14 mouse cellular contexts compared by ENCODE assay signal in the genomic region with DNA sequence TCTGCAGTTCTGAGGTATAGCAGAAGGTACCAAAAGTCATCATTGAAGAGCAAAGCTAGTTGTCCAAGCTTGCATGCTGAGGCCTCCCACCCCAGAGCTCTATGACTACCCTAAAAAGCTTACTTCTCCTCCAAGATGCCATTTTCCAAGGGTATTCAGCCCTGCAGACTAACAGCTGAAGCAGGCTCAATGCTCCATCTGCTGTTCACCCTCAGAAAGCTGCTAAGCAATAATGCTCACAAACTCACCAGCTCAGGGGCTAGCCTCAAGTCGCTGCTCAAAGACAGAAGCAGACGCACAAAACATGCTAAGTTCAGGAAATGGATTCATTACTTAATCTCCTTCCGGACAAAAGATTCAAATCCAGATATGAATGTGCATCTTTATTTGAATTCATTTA.
DNase-seq lines count a peak whose midpoint lies in the region; ATAC-seq and TF ChIP-seq lines count a peak whose summit lies in the region.
"Had no signal": no experiment of that assay in that cellular context is flagged by ENCODE, and none has a peak within 500 bp of the region (broad histone marks: within the 10 kb centered on the region; RNA-seq: fewer than 3 reads in every experiment).

No protein-coding gene starts in this region.

- H3K27ac ChIP-seq in left cerebral cortex, adult 2 months = no peak overlapping the region
- H3K27ac ChIP-seq: embryonic facial prominence, embryonic 15.5 days; heart, embryonic 15.5 days; liver, embryonic 12.5 days; neural tube, embryonic 12.5 days had no signal

- DNase-seq in frontal cortex, postnatal 14 days (ENCODE audit: low spot score in 2 of 2) = no peak
- no peak for DNase-seq in left cerebral cortex, adult 2 months (ENCODE audit: extremely low spot score in 1 of 2, low spot score in 2 of 2)
- DNase-seq in left cerebral cortex, adult 11 months (ENCODE audit: low spot score) = no peak
- peak; percentile 17 to 24 for DNase-seq in right cerebral cortex, adult 2 months (ENCODE audit: low spot score in 2 of 2)
- no peak for DNase-seq in right cerebral cortex, postnatal 4 days
- no peak for DNase-seq in spleen, adult 12 weeks (ENCODE audit: low spot score)
- DNase-seq in urinary bladder, postnatal 4 days (ENCODE audit: low spot score in 2 of 2) = no peak
- DNase-seq: adrenal gland, postnatal 14 days; cerebellum, adult 11 months had no signal

- no peak overlapping the region for H3K4me3 ChIP-seq in left cerebral cortex, adult 2 months
- H3K4me3 ChIP-seq: embryonic facial prominence, embryonic 15.5 days; heart, embryonic 15.5 days; liver, embryonic 12.5 days; neural tube, embryonic 12.5 days had no signal

- intact Hi-C loops in left cerebral cortex, adult 2 months (cut with DNase I) = loop anchor here (10.0 kb wide), 2 partner anchors 436 to 646 kb away; no protein-coding TSS in a partner anchor

- ATAC-seq in frontal cortex, adult (ENCODE audit: low TSS enrichment) = peak; percentile 68
- ATAC-seq: liver, embryonic 12.5 days had no signal

- peak; percentile 53 for TF ChIP-seq CTCF in left cerebral cortex, adult 2 months (IDR thresholded peaks at IDR 0.05)

Comparison
In these comparisons a context has a peak if more than half of its experiments do, and no peak if none do; other contexts are left out.
1. DNase-seq: peak in right cerebral cortex, adult 2 months (2 of 2); none in frontal cortex, postnatal 14 days (0 of 2), left cerebral cortex, adult 2 months (0 of 2), left cerebral cortex, adult 11 months (single experiment), right cerebral cortex, postnatal 4 days (single experiment), spleen, adult 12 weeks (single experiment) and urinary bladder, postnatal 4 days (0 of 2).